Mouse (Mus musculus) adrenal gland, adult 8-10 months (tissue): ENCODE measurements at regions not wholly inside any gene's neighbourhood (a gene's known extent, or its start where the extent isn't known, plus 50 kb on each side); places are given as distances from the start of the nearest gene placed in this dataset.
A peak's percentile ranks its signal among the peaks of the same experiment; 100 is the strongest.

Experiments
- DNase-seq: peaks from one replicate; pipeline ENCODE4 v3.0.0; 2022

- DNase-seq = no peak
Observed at GRCm38 (mm10) chr10:71754799-71755198, 407.2 kb downstream of the Ipmk start.

- no peak for DNase-seq
Observed at GRCm38 (mm10) chr10:71778903-71779302, 431.3 kb downstream of the Ipmk start.

GRCm38 (mm10) chr10:71789241-71789640 lies 441.7 kb downstream of the Ipmk start:
- DNase-seq = no peak

- no peak for DNase-seq
Observed at GRCm38 (mm10) chr10:71789936-71790335, 442.4 kb downstream of the Ipmk start.

GRCm38 (mm10) chr10:71798638-71799037 lies 451.1 kb downstream of the Ipmk start:
- DNase-seq = no peak

- no peak for DNase-seq
Observed at GRCm38 (mm10) chr10:71802457-71802856, 454.9 kb downstream of the Ipmk start.

- DNase-seq = no peak
Observed at GRCm38 (mm10) chr10:71832633-71833032, 485.1 kb downstream of the Ipmk start.

GRCm38 (mm10) chr10:71835018-71835417 lies 487.5 kb downstream of the Ipmk start:
- DNase-seq = no peak

- no peak for DNase-seq
Observed at GRCm38 (mm10) chr10:71857089-71857488, 509.5 kb downstream of the Ipmk start.

- peak; percentile 3 for DNase-seq
Observed at GRCm38 (mm10) chr10:71857518-71857973, 510.0 kb downstream of the Ipmk start.

GRCm38 (mm10) chr10:71893726-71894125 lies 546.2 kb downstream of the Ipmk start:
- no peak for DNase-seq

- no peak for DNase-seq
Observed at GRCm38 (mm10) chr10:71905029-71905428, 557.5 kb downstream of the Ipmk start.
